Mouse (Mus musculus): ENCODE measurements at regions not wholly inside any gene's neighbourhood (a gene's known extent, or its start where the extent isn't known, plus 50 kb on each side); places are given as distances from the start of the nearest gene placed in this dataset.

- WGBS = 10% methylated on average over 17 of the region's 17 CpGs
- Histone ChIP-seq H3K9ac (no peak overlapping the region), H3K4me3 (replicated peaks; ENCODE audit: low read length) (no peak overlapping the region), H3K4me1 (replicated peaks; ENCODE audit: control insufficient read depth, insufficient read depth, low read length) (peaks cover 10% of the 10 kb centered on the region), H3K27ac (no peak overlapping the region), H3K27me3 (ENCODE audit: control insufficient read depth, insufficient read depth, low read length) (no peaks in the 10 kb centered on the region), H3K9me3 (ENCODE audit: control insufficient read depth, low read length) (no peaks in the 10 kb centered on the region), H3K36me3 (replicated peaks; ENCODE audit: control insufficient read depth, insufficient read depth) (no peaks in the 10 kb centered on the region), H3K4me2 (replicated peaks) (peak overlapping the region; percentile 36)
- 0 out of 2 replicates have a peak, but pooled peaks have one; percentile 34 for ATAC-seq (ENCODE audit: low FRiP score)
- DNase-seq (ENCODE audit: low spot score) = peak; percentile 39
These were observed 119.8 kb downstream of the Zbtb18 start for GRCm38 (mm10) chr1:177561716-177562588.

- ATAC-seq (ENCODE audit: low FRiP score) = no peak
- no peak for DNase-seq (ENCODE audit: low spot score)
- Histone ChIP-seq H3K9ac (no peak overlapping the region), H3K9me3 (ENCODE audit: control insufficient read depth, low read length) (no peaks in the 10 kb centered on the region), H3K27me3 (ENCODE audit: control insufficient read depth, insufficient read depth, low read length) (no peaks in the 10 kb centered on the region), H3K4me3 (replicated peaks; ENCODE audit: low read length) (no peak overlapping the region), H3K4me2 (replicated peaks) (peak overlapping the region; percentile 36), H3K4me1 (replicated peaks; ENCODE audit: control insufficient read depth, insufficient read depth, low read length) (peaks cover 10% of the 10 kb centered on the region), H3K27ac (no peak overlapping the region), H3K36me3 (replicated peaks; ENCODE audit: control insufficient read depth, insufficient read depth) (no peaks in the 10 kb centered on the region)
- 10% methylated on average over 5 of the region's 5 CpGs for WGBS
These were observed 120.4 kb downstream of the Zbtb18 start for GRCm38 (mm10) chr1:177562589-177562912.

GRCm38 (mm10) chr1:177565678-177566077 lies 123.5 kb downstream of the Zbtb18 start:
- H3K4me3 ChIP-seq (replicated peaks; ENCODE audit: low read length) = no peak overlapping the region
- DNase-seq (ENCODE audit: low spot score) = no peak
- 91% methylated on average over 3 of the region's 3 CpGs for WGBS
- no peaks in the 10 kb centered on the region for H3K9me3 ChIP-seq (ENCODE audit: control insufficient read depth, low read length)
- H3K9ac ChIP-seq = no peak overlapping the region
- no peak overlapping the region for H3K27ac ChIP-seq
- no peaks in the 10 kb centered on the region for H3K36me3 ChIP-seq (replicated peaks; ENCODE audit: control insufficient read depth, insufficient read depth)
- no peak overlapping the region for H3K4me2 ChIP-seq (replicated peaks)
- ATAC-seq (ENCODE audit: low FRiP score) = no peak
- H3K4me1 ChIP-seq (replicated peaks; ENCODE audit: control insufficient read depth, insufficient read depth, low read length) = peaks cover 10% of the 10 kb centered on the region
- no peaks in the 10 kb centered on the region for H3K27me3 ChIP-seq (ENCODE audit: control insufficient read depth, insufficient read depth, low read length)

GRCm38 (mm10) chr1:177568056-177568816 lies 126.1 kb downstream of the Zbtb18 start:
- Histone ChIP-seq H3K36me3 (replicated peaks; ENCODE audit: control insufficient read depth, insufficient read depth) (no peaks in the 10 kb centered on the region), H3K27ac (no peak overlapping the region), H3K4me1 (replicated peaks; ENCODE audit: control insufficient read depth, insufficient read depth, low read length) (no peaks in the 10 kb centered on the region), H3K9ac (no peak overlapping the region), H3K4me2 (replicated peaks) (no peak overlapping the region), H3K4me3 (replicated peaks; ENCODE audit: low read length) (no peak overlapping the region), H3K9me3 (ENCODE audit: control insufficient read depth, low read length) (no peaks in the 10 kb centered on the region), H3K27me3 (ENCODE audit: control insufficient read depth, insufficient read depth, low read length) (no peaks in the 10 kb centered on the region)
- ATAC-seq (ENCODE audit: low FRiP score) = no peak
- WGBS = 94% methylated on average over 9 of the region's 9 CpGs
- DNase-seq (ENCODE audit: low spot score) = no peak

- no peaks in the 10 kb centered on the region for H3K4me1 ChIP-seq (replicated peaks; ENCODE audit: control insufficient read depth, insufficient read depth, low read length)
- no peak for DNase-seq (ENCODE audit: low spot score)
- no peak overlapping the region for H3K4me3 ChIP-seq (replicated peaks; ENCODE audit: low read length)
- no peaks in the 10 kb centered on the region for H3K9me3 ChIP-seq (ENCODE audit: control insufficient read depth, low read length)
- no peak overlapping the region for H3K9ac ChIP-seq
- no peak overlapping the region for H3K27ac ChIP-seq
- no peak for ATAC-seq (ENCODE audit: low FRiP score)
- 86% methylated on average over 6 of the region's 6 CpGs for WGBS
- no peaks in the 10 kb centered on the region for H3K36me3 ChIP-seq (replicated peaks; ENCODE audit: control insufficient read depth, insufficient read depth)
- H3K27me3 ChIP-seq (ENCODE audit: control insufficient read depth, insufficient read depth, low read length) = no peaks in the 10 kb centered on the region
- no peak overlapping the region for H3K4me2 ChIP-seq (replicated peaks)
These were observed 127.4 kb downstream of the Zbtb18 start for GRCm38 (mm10) chr1:177569572-177569971.

GRCm38 (mm10) chr1:177573017-177573725 lies 131.0 kb downstream of the Zbtb18 start:
- Histone ChIP-seq H3K4me2 (replicated peaks) (no peak overlapping the region), H3K36me3 (replicated peaks; ENCODE audit: control insufficient read depth, insufficient read depth) (no peaks in the 10 kb centered on the region), H3K9ac (no peak overlapping the region), H3K9me3 (ENCODE audit: control insufficient read depth, low read length) (no peaks in the 10 kb centered on the region), H3K27me3 (ENCODE audit: control insufficient read depth, insufficient read depth, low read length) (no peaks in the 10 kb centered on the region), H3K27ac (no peak overlapping the region), H3K4me1 (replicated peaks; ENCODE audit: control insufficient read depth, insufficient read depth, low read length) (no peaks in the 10 kb centered on the region), H3K4me3 (replicated peaks; ENCODE audit: low read length) (no peak overlapping the region)
- WGBS = 80% methylated on average over 17 of the region's 17 CpGs
- ATAC-seq (ENCODE audit: low FRiP score) (peak; percentile 57; the same call in 1 of the 2 replicates), DNase-seq (ENCODE audit: low spot score) (peak; percentile 63)

- Histone ChIP-seq H3K36me3 (replicated peaks; ENCODE audit: control insufficient read depth, insufficient read depth) (no peaks in the 10 kb centered on the region), H3K9ac (no peak overlapping the region), H3K9me3 (ENCODE audit: control insufficient read depth, low read length) (no peaks in the 10 kb centered on the region), H3K27me3 (ENCODE audit: control insufficient read depth, insufficient read depth, low read length) (no peaks in the 10 kb centered on the region), H3K4me3 (replicated peaks; ENCODE audit: low read length) (no peak overlapping the region), H3K4me1 (replicated peaks; ENCODE audit: control insufficient read depth, insufficient read depth, low read length) (no peaks in the 10 kb centered on the region), H3K4me2 (replicated peaks) (no peak overlapping the region), H3K27ac (no peak overlapping the region)
- WGBS = 92% methylated on average over 4 of the region's 4 CpGs
- ATAC-seq (ENCODE audit: low FRiP score) = no peak
- no peak for DNase-seq (ENCODE audit: low spot score)
These were observed 131.6 kb downstream of the Zbtb18 start for GRCm38 (mm10) chr1:177573781-177574180.

- Histone ChIP-seq H3K4me1 (replicated peaks; ENCODE audit: control insufficient read depth, insufficient read depth, low read length) (no peaks in the 10 kb centered on the region), H3K9ac (no peak overlapping the region), H3K4me3 (replicated peaks; ENCODE audit: low read length) (no peak overlapping the region), H3K36me3 (replicated peaks; ENCODE audit: control insufficient read depth, insufficient read depth) (no peaks in the 10 kb centered on the region), H3K4me2 (replicated peaks) (no peak overlapping the region), H3K27me3 (ENCODE audit: control insufficient read depth, insufficient read depth, low read length) (no peaks in the 10 kb centered on the region), H3K9me3 (ENCODE audit: control insufficient read depth, low read length) (no peaks in the 10 kb centered on the region), H3K27ac (no peak overlapping the region)
- ATAC-seq (ENCODE audit: low FRiP score) = no peak
- DNase-seq (ENCODE audit: low spot score) = no peak
- 85% methylated on average over 7 of the region's 7 CpGs for WGBS
These were observed 132.2 kb downstream of the Zbtb18 start for GRCm38 (mm10) chr1:177574312-177574711.

GRCm38 (mm10) chr1:177584302-177584886 lies 142.2 kb downstream of the Zbtb18 start:
- DNase-seq (ENCODE audit: low spot score) (no peak), ATAC-seq (ENCODE audit: low FRiP score) (no peak)
- WGBS = 71% methylated on average over 5 of the region's 5 CpGs
- no peaks in the 10 kb centered on the region for H3K36me3 ChIP-seq (replicated peaks; ENCODE audit: control insufficient read depth, insufficient read depth)
- H3K4me1 ChIP-seq (replicated peaks; ENCODE audit: control insufficient read depth, insufficient read depth, low read length) = no peaks in the 10 kb centered on the region
- no peak overlapping the region for H3K4me2 ChIP-seq (replicated peaks)
- no peak overlapping the region for H3K4me3 ChIP-seq (replicated peaks; ENCODE audit: low read length)
- no peaks in the 10 kb centered on the region for H3K27me3 ChIP-seq (ENCODE audit: control insufficient read depth, insufficient read depth, low read length)
- H3K27ac ChIP-seq = no peak overlapping the region
- peaks cover 12% of the 10 kb centered on the region for H3K9me3 ChIP-seq (ENCODE audit: control insufficient read depth, low read length)
- H3K9ac ChIP-seq = no peak overlapping the region

Measured in hindbrain, embryonic 14.5 days (tissue).